Mouse (Mus musculus) urinary bladder, postnatal 14 days (tissue): ENCODE data around the gene Hmx1.

Source experiments
- DNase-seq: peaks from one replicate; pipeline ENCODE4 v3.0.0; 2021; ENCODE audit warnings: low spot score

Gene Hmx1

DNA sequence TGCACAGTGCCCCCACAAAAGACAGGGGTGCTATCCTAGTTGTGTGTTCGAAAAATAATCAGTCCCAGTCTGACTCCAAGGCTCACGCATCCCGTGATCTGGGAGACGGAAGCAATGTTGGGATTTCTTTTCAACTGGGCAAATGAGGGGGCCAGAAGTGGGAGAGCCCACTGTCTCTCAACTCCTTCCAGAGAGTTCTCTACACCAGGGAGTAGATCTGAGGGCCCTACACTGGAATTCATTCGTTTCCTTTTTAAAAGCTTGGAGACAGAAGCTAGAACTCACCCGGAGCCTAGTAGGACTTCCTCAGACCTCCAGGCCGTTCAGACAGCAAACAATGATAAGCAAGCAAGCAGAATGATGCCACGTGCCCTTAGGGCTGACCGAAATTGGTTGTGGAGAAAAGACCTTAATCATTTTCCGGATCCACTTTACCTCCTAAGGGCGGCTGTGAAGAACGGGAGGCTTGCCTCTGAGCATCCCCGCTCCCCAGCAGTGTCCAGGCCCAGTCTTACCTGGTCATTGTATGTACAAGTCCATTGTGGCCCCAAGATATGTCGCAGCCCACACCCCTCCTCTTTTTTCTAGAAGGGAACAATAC lies 9.5 kb downstream of the Hmx1 start:
- DNase-seq: no peak

DNA sequence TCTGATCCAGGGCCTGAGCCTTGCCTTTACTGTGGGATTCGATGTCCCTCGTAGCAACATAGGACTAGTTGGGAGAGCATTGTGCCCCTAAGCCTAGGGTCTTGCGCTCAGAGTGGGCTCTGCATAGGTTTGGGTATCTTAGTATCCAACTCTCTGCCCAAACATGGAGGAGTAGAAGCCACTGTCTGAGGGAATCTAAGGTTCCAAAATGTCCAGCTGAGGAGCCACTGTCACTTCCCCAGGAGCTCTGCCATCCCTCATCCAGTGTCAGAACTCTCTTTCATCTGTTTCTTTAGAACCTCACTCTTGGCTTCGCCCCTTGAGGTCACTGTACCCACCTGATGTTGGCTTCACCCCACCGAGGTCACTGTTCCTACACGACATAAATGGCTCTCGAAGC lies 10.2 kb downstream of the Hmx1 start:
- no peak for DNase-seq

DNA sequence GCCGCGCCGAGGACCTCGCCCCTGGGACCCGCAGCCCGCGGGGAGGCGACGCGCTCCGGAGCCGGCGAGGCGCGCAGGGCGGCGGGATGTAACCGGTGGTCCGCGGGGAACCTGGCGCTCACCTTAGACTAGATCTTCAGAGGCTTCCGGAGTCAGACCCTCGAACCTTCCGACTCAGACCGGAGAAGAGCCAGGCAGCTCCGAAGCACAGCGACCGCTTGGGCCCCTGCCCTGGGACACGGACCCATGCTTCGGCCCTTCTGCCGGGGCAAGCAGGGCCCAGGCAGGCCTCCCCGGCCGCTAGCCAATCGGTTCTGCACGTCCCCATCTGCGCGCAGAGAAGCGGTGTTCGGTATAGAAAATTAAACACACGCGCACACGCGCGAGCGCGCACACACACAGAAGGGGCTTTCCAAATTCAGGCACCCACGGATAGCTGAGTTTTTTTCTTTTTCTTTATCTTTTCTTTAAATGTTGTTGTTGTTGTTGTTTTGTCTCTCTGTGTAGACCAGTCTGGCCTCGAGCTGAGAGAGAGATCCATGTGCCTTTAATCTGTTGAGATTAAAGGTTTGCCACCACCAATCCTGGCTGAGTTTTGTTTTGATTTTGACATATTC lies 10.9 kb downstream of the Hmx1 start:
- no peak for DNase-seq

DNA sequence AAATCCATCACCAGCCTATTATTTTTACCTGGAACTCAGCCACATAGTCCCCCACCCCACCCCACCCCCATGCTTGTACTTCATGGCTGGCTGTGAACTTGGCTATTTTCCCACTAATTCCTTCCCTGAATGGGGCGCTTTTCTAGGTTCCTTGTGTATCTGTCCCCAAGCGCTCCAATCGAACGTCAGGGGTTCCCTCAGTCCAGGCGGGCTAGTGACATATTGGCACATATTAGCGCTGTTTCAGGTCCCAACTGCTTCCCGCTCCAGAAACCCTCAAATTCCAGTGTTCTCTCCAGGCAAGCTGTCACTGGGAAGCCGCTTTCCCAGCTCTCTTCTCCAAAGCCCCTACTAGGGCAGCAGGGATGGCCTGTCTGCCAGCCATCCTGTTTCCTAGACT lies 12.3 kb downstream of the Hmx1 start:
- DNase-seq: no peak

DNA sequence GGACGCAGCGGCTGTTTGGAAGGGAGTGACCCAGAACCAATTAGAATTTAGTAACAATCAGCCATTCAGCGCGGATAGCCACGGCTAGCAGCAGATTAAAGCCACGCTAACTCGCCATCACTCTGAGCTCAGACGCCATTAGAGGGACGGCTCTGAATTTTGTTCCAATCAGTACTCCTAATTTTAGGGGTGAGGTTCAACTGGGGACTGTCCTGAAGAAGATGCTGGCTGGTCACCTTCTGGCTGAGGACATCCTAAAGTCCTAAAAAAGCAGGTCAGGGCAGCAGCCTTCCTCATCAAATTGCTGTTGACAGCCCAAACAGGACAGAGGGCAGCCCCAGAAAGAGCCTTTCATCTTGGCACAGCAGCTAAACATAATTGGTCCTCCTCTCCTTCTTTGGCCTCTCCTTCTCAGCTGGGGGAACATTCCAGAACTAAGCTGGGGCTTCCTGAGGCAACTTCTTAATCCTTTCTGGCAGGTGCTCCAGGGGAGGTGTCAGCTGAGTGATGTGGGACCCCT lies 18.6 kb downstream of the Hmx1 start:
- no peak for DNase-seq

DNA sequence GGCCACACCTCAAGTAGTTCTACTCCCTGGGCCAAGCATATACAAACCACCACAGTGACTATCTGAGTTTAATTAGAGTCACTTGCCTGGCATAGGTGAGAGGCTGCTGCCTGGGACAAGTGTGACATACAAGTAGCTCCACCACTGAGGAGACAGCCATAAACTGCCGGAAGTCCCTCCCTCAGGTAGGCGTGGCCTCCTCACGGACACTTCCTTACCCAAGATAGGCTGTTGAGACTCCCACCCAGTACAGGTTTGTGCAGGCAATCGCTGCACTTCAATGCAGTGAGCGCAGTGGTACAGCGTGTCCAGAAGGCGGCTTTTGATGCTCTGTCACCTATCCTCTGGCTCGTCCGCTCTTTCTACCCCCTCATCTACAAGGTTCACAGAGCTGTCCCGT lies 22.1 kb downstream of the Hmx1 start:
- DNase-seq: no peak

DNA sequence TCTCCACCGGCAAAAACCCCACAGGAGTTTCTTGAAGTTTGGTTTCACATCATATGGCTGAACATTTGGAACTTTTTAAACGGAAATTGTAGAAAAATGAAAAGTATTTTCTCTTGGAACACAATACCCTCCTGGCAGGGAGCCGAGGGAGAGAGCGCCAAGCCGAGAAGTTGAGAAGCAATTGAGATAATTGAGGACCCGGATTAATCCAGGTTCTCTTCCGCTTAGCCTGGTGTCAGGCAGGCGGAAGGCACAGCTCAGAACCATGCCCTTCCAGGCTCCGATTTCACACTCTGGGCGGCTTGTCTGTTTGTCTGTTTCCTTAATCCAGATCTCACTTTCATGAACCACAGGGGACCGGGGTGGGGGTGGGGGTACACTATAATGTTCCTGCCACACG lies 23.9 kb downstream of the Hmx1 start:
- no peak for DNase-seq

DNA sequence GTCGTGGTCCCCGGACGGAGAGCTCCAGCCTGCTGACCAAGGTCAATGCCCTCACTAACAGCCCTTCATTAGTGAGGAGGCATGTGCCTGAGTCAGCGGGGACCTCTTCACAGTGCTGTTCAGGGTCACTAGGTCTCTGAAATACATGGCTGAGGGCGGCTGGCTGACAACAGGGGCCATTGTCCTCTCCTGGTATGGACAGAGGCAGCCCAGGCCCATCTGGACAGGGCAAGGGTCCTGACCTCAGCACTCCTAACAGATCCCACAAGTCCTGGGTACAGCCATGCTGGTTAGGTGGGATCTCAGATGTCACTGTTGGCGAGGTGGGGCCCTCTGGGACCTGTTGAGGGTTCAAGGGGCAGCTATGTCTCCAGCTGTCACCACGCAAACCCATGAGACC lies 28.8 kb downstream of the Hmx1 start:
- DNase-seq: no peak

DNA sequence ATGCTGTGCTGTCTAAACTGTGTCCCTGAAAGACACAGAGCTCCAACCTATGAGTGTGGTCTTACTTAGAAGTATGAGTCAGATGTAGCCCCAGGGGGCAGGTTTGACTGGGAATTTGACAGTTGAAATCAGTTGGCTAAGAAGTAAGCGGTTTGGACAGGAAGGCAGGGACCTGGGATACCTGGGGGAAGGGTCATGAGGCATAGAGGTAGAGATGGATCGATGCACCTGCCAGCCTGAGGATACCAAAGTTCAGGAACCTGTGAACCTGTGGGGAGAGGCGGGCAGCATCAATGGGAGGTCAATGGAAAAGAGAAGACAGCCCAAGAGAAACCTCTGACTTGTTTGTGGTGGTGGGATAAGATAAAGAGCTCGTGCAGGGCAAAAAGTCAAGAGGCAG lies 32.7 kb downstream of the Hmx1 start:
- DNase-seq: no peak

DNA sequence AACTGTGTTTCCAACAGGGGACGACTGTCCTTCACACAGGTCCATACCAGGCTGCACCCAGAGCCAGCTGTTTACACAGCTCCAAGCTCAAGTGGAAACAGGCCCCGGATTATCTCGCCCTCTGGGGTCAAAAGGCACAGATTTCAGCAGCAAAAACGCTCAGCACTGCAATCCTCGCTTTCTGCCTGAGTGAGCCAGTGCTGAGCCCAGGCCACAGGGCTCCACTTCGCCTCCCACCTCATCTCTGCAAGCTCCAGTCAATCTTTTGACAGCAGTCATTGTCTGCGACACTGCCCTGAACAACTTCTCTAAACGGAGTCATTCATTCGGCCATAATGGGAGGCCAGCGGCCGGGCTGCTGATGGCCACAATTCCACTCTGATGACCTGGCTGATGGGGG lies 36.3 kb downstream of the Hmx1 start:
- no peak for DNase-seq

DNA sequence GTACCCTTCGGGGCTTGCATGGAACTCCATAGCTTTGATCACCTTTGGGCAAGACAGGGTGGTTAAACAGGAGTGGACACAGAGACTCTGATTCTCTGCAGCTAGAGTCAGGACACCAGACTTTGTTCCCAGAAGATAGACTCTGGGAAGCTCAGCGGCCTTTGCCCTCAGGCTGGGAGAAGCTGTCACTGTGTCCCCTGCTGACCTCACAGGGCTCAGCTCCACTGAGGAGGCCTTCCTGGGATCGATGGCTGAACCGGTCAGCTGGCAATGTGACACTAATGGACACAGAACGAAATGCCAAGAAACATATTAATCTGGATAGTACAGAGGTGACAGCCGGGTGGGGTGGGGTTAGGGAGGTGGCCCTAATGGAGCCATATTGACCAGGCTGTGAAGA lies 39.0 kb downstream of the Hmx1 start:
- DNase-seq: no peak

DNA sequence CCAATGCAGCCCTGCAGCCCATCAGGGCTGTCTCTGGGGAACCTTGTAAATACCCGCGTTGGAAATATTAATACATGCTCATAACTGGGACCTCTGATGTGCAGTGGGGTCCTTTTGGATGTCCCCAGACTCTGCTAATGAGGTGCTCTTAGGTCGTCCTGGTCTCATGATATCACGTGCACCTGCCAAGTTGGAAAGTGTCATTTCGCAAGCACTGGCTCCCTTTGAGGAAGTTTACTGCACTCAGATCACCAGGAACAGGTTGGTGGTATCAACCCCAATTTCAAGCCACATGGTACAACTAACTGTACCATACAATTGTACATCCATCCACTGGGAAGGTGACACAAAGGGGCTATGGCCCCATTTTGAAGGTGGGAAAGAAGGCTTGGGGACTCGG lies 39.5 kb downstream of the Hmx1 start:
- DNase-seq: no peak

DNA sequence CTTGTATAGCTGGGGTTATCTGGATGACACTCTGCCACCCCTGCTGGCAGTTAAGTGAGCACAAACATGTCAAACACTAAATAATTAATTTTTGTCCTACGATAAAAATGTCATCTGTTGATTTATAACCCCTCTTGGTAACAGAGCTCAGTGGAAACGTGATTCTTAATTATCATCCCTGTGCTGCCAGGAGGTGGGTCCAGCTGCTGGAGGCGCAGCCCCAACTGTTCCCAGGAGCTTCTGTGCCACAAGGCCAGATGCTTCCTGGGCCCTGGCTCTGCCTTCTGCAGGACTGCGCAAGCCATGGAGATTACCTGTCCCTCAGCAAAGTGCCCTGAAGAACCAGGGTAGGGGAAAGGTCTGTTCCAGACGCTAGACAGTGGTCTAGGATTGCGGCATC lies 43.2 kb downstream of the Hmx1 start:
- DNase-seq: no peak

DNA sequence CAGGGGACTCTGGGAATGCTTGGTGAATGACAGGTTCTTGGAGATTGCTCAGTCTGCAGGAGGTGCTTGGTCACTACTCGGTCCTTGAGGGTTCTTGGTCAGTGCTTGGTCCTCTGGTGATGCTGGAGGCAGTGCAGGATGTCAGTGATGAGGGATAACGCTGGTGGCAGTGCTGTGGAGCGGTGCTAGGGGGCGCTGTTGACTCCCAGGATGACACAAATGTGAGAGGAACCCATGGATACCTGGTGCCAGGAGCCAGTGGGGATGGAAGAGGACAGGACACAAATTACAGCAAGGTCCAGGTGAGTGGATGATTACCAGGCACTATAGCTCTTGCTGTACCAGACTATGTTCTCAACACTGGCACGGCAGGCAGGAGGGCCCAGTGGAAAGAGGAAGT lies 45.1 kb downstream of the Hmx1 start:
- no peak for DNase-seq

DNA sequence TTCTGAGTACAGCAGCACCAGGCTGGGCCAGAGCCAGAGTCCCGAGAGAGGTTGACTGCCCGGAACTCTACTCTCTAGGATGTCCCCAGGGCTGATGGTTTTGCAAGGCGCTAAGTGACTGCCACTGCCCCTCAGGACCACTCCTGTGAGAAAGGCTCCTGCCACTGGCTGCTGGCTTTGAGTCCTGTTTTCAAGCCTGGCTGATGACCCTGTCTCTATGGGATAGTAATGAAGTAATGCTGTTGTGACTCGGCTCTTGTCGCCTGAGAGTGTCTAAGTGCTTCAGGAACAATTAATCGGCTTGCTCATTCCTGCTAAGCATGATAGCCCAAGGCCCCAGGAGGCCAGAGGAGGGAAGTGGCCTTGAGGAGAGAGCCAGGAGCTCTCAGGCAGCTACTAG lies 45.8 kb downstream of the Hmx1 start:
- no peak for DNase-seq

DNA sequence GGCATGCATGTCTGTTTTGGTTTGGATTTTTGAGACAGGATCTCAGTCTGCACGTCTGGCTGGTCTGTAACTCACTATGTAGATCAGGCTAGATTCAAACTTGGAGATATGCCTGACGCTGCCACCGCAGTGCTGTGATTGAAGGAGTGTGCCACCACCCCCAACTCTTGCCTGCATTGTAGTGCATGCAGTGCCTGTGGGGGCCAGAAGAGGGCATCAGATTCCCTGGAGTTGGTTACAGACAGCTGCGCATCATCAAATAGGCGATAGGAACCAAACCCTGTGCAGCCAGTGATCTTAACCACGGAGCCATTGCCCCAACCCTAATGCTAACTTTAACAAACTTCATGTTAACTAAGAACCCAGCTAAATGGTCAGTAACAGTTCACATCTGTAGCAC lies 49.9 kb downstream of the Hmx1 start:
- DNase-seq: no peak

DNA sequence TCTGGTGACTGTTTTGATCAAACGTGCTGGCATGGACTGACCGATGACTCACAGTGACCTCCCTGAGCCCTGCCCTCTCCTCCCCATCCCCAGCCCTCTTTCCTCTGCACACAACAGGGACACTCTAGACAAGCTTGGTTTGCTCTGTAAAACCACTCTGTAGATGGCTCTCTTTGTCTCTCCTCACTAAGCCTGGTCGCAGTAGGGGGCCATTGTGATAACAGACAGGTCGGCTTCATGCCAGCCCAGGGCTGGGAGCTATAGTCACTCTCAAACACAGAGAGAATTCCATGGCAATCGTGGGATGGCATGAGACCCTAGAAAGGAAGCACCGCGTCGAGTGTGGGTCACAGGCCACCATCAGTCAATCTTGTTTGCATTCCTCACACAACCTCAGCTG lies 51.6 kb downstream of the Hmx1 start:
- DNase-seq: no peak

DNA sequence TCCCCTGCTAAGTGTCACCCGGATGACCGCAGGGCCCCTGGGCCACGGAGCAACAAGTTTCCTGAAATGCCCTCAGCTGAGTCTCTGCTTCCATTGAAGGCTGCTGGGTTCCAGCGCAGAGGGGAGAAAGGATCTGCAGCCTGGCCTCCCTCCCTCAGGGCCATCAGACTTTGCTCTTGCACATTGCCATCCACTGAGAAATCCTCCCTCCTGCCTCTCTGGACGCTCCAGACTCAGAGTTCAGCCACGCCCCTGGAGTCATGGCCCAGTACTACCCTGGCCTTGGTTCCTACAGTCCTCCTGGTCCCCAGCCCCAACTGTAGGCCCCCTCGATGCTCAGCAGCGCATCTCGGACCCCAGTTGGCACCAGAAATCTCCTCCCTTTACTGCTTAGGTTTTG lies 52.5 kb downstream of the Hmx1 start:
- DNase-seq: no peak

DNA sequence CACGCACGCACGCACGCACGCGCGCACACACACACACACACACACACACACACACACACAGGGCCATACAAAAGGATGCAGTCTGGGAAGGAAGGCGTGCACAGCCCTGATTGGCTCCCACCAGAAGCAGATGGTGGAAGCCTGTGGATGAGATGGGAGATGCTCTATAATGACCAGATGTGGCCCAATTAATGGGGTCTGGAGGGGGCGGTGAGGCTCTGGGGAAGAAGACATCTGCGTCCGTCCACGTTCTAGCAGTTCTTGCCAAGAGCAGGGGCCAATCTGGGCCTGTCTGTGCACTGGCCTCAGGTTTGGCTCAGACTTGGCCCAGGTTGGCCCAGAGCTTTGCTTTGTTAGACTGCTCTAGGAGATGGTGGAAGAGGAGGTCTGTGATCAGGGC lies 55.8 kb downstream of the Hmx1 start:
- no peak for DNase-seq

DNA sequence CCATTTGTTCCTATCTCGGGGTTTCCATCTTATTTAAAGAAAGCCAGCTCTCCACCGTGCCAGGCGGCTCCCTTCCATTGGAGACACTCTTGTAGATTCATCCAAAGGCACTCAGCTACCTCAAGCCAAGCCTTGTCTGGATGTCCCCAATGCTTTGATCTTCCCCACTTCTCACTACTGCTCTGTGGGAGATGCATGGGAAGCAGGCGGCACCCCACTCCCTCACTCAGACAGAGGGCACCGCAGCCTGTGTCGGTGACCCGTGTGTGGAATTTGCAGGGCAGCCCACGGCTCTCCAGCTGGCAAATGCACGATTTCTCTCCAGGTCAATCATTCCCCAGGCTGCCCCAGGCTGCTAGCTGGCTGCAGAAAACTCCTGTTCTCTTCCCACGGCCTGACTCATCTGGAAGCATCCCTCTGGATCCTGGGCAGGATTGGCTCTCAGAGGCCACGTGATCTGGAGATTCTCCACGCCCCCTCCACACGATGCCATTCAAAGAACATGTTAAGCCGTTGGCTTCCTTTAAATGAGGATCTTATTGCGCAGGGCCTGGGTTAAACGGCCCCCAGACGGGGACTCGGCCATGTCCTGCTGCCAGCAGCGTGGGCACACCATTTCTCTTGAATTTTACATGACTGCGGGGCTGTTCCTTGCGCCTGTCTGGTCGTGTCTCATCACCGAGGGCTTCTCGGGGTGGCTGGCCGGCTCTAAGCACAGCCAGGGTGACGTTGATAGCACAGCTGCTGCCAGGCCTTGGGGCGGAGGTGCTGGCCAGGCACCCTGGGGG lies 58.9 kb downstream of the Hmx1 start:
- DNase-seq: peak; percentile 9
